Mouse (Mus musculus): ENCODE results near the gene Mast4. TPM values are rescaled to one million over a fixed set of nuclear protein-coding genes. Genes with fewer than 3 reads are reported as not detected.

Gene Mast4
- polyA plus RNA-seq, 1 experiment, result 51.8 TPM

- no peak overlapping the region for H3K27ac ChIP-seq (ENCODE audit: insufficient read depth, low read length)
- H3K4me1 ChIP-seq (ENCODE audit: control insufficient read depth, insufficient read depth, low read length), result no peaks in the 10 kb centered on the region
- TF ChIP-seq CTCF (IDR thresholded peaks at IDR 0.05; ENCODE audit: borderline replicate concordance, insufficient read depth, low read length), result no peak
- TF ChIP-seq POLR2A (IDR thresholded peaks at IDR 0.05; ENCODE audit: low read depth, low read length), result no peak
- no peak overlapping the region for H3K4me3 ChIP-seq (ENCODE audit: insufficient read depth, low read length)
These were observed 642.7 kb downstream of the Mast4 start for GRCm38 (mm10) chr13:102691408-102692150.

DNA sequence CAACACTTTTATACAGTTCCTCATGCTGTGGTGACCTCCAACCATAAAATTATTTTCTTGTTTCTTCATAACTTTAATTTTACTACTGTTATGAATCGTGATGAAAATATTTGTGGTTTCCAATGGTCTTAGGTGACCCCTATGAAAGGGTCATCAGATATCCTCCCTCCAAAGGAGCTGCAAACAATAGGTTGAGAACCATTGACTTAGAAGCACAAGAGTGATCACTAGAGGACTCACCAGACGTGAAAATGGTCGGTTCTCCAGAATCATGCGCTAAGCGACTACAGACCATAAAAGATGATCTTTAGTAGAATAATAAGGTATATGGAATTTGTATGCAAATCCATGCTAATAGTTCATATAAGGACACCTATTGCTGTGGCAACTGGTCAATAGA is 644.1 kb downstream of the Mast4 start:
- no peaks in the 10 kb centered on the region for H3K4me1 ChIP-seq (ENCODE audit: control insufficient read depth, insufficient read depth, low read length)
- no peak overlapping the region for H3K4me3 ChIP-seq (ENCODE audit: insufficient read depth, low read length)
- no peak overlapping the region for H3K27ac ChIP-seq (ENCODE audit: insufficient read depth, low read length)
- TF ChIP-seq POLR2A (IDR thresholded peaks at IDR 0.05; ENCODE audit: low read depth, low read length), result no peak
- TF ChIP-seq CTCF (IDR thresholded peaks at IDR 0.05; ENCODE audit: borderline replicate concordance, insufficient read depth, low read length), result no peak

GRCm38 (mm10) chr13:102689201-102690090 is 644.9 kb downstream of the Mast4 start:
- Histone ChIP-seq H3K4me3 (ENCODE audit: insufficient read depth, low read length) (no peak overlapping the region), H3K4me1 (ENCODE audit: control insufficient read depth, insufficient read depth, low read length) (no peaks in the 10 kb centered on the region), H3K27ac (ENCODE audit: insufficient read depth, low read length) (no peak overlapping the region)
- no peak for TF ChIP-seq POLR2A (IDR thresholded peaks at IDR 0.05; ENCODE audit: low read depth, low read length)
- TF ChIP-seq CTCF (IDR thresholded peaks at IDR 0.05; ENCODE audit: borderline replicate concordance, insufficient read depth, low read length), result no peak

GRCm38 (mm10) chr13:102688121-102688520 is 646.2 kb downstream of the Mast4 start:
- Histone ChIP-seq H3K4me1 (ENCODE audit: control insufficient read depth, insufficient read depth, low read length) (no peaks in the 10 kb centered on the region), H3K4me3 (ENCODE audit: insufficient read depth, low read length) (no peak overlapping the region), H3K27ac (ENCODE audit: insufficient read depth, low read length) (no peak overlapping the region)
- TF ChIP-seq POLR2A (IDR thresholded peaks at IDR 0.05; ENCODE audit: low read depth, low read length) (no peak), CTCF (IDR thresholded peaks at IDR 0.05; ENCODE audit: borderline replicate concordance, insufficient read depth, low read length) (no peak)

DNA sequence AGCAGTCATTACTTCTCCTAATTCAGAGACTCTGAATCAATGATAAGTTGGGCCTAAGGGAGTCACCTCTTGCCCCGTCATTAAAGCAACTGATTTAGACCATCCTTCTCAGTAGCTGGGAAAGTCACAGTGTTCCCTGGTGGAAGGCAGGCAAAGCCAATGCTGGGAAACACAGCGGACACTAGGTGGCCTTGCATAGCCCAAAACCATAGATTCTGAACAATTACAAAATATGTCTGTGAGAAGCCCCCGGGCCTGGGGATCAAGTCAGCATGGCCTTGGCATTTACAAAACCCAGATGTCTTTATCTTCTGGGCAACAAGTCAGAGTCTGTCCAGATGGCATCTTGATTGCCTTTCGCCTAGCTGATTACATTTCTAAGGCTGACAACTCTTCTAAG is 649.4 kb downstream of the Mast4 start:
- H3K4me1 ChIP-seq (ENCODE audit: control insufficient read depth, insufficient read depth, low read length), result no peaks in the 10 kb centered on the region
- no peak overlapping the region for H3K27ac ChIP-seq (ENCODE audit: insufficient read depth, low read length)
- no peak for TF ChIP-seq POLR2A (IDR thresholded peaks at IDR 0.05; ENCODE audit: low read depth, low read length)
- TF ChIP-seq CTCF (IDR thresholded peaks at IDR 0.05; ENCODE audit: borderline replicate concordance, insufficient read depth, low read length), result no peak
- H3K4me3 ChIP-seq (ENCODE audit: insufficient read depth, low read length), result no peak overlapping the region
